Mouse (Mus musculus) midbrain, postnatal 0 days (tissue): Measurements from ENCODE around the gene Ctnna2. TPM values are rescaled to one million over a fixed set of nuclear protein-coding genes. Genes with fewer than 3 reads are reported as not detected.

Experiments
- ATAC-seq: fragments of 200-750 bp; cut with Nextera tagmentation; 2 replicates; pipeline ENCODE4 v1.8.0; 2017; ENCODE audit warnings: moderate number of reproducible peaks, mild to moderate bottlenecking, moderate TSS enrichment, moderate library complexity; ENCODE audit not compliant: low FRiP score
- DNase-seq: peaks from one replicate; pipeline ENCODE4 v3.0.0-alpha.2; 2015; ENCODE audit warnings: low spot score
- H3K27ac ChIP-seq: fragments of 300-500 bp; sonication (generic); 2 replicates; pipeline ENCODE4 v1.5.1; 2014; ENCODE audit warnings: low read depth, mild to moderate bottlenecking, low read length, mixed read lengths
- H3K27me3 ChIP-seq: fragments of 300-500 bp; sonication (generic); 2 replicates; pipeline ENCODE4 v1.6.1; 2014; ENCODE audit warnings: low read length, control low read depth, mixed read lengths; ENCODE audit not compliant: insufficient read depth
- H3K36me3 ChIP-seq: fragments of 300-500 bp; sonication (generic); 2 replicates; pipeline ENCODE4 v1.6.1; 2014; ENCODE audit warnings: low read length, control low read depth, mixed read lengths; ENCODE audit not compliant: insufficient read depth
- H3K4me1 ChIP-seq: fragments of 300-500 bp; sonication (generic); 2 replicates; pipeline ENCODE4 v1.6.1; 2014; ENCODE audit warnings: mild to moderate bottlenecking, control low read depth, antibody characterized with exemption, low read length, mixed read lengths; ENCODE audit not compliant: insufficient read depth
- H3K4me2 ChIP-seq: fragments of 300-500 bp; sonication (generic); 2 replicates; pipeline ENCODE4 v1.6.1; 2014; ENCODE audit warnings: low read depth, mild to moderate bottlenecking, low read length, mixed read lengths; ENCODE audit not compliant: poor library complexity, severe bottlenecking
- H3K4me3 ChIP-seq: fragments of 300-500 bp; sonication (generic); 2 replicates; pipeline ENCODE4 v1.5.1; 2014; ENCODE audit warnings: low read depth, mild to moderate bottlenecking, low read length, moderate library complexity
- H3K9ac ChIP-seq: fragments of 300-500 bp; sonication (generic); replicated peaks from 2 replicates; pipeline ENCODE4 v1.6.1; 2014; ENCODE audit warnings: mild to moderate bottlenecking, low read length, moderate library complexity, mixed read lengths; ENCODE audit not compliant: poor library complexity, severe bottlenecking
- H3K9me3 ChIP-seq: fragments of 300-500 bp; sonication (generic); 2 replicates; pipeline ENCODE4 v1.6.1; 2016; ENCODE audit warnings: low read length, control low read depth
- CTCF ChIP-seq: IDR thresholded peaks from 2 replicates; pipeline ENCODE4 v1.5.1; 2016; ENCODE audit warnings: antibody characterized with exemption, mild to moderate bottlenecking
- WGBS: fragments of 180-500 bp; shearing (Covaris S2); extraction: QIAGEN DNeasy Blood & Tissue Kit; methylation state at CpG from one replicate; pipeline ENCODE4 v1.1.7; 2014; 5-methylcytosine and 5-hydroxymethylcytosine counted together
- polyA plus RNA-seq: library from polyadenylated mRNA; unstranded; fragments of >200 nt; fragmentation: Nextera tagmentation; extraction: Ambion mirVana; gene quantifications from 2 replicates; pipeline ENCODE4 v1.2.1, GENCODE M21; 2015
- total RNA-seq: library from RNA; depleted of rRNA; stranded (reverse); fragments of >200 nt; gene quantifications from 2 replicates; pipeline ENCODE4 v1.2.3, GENCODE M21; 2014

The Ctnna2 gene
- total and polyA plus RNA-seq, 2 experiments from 2014 or later = 108 to 208 TPM

GRCm38 (mm10) chr6:76979247-76979850 is 1000.1 kb downstream of the Ctnna2 start:
- no peaks in the 10 kb centered on the region for H3K36me3 ChIP-seq
- TF ChIP-seq CTCF = no peak
- 78% methylated on average over 5 of the region's 5 CpGs for WGBS
- no peak overlapping the region for H3K4me3 ChIP-seq
- no peaks in the 10 kb centered on the region for H3K9me3 ChIP-seq
- no peak overlapping the region for H3K9ac ChIP-seq
- DNase-seq (peak; percentile 16), ATAC-seq (no peak)
- H3K27ac ChIP-seq = no peak overlapping the region
- H3K27me3 ChIP-seq = no peaks in the 10 kb centered on the region
- H3K4me1 ChIP-seq = no peaks in the 10 kb centered on the region
- no peak overlapping the region for H3K4me2 ChIP-seq

- Histone ChIP-seq H3K9me3 (no peaks in the 10 kb centered on the region), H3K27me3 (no peaks in the 10 kb centered on the region), H3K4me1 (no peaks in the 10 kb centered on the region), H3K27ac (0 out of 2 replicates have a peak overlapping the region, but pooled peaks have one; percentile 18), H3K4me2 (no peak overlapping the region), H3K9ac (no peak overlapping the region), H3K36me3 (no peaks in the 10 kb centered on the region), H3K4me3 (no peak overlapping the region)
- peak; percentile 36; the same call in 1 of the 2 replicates for TF ChIP-seq CTCF
- ATAC-seq (no peak), DNase-seq (peak; percentile 73)
- 7% methylated on average over 3 of the region's 3 CpGs for WGBS
These were observed 1001.7 kb downstream of the Ctnna2 start for GRCm38 (mm10) chr6:76977817-76978216.

- Histone ChIP-seq H3K27me3 (no peaks in the 10 kb centered on the region), H3K9ac (no peak overlapping the region), H3K4me2 (no peak overlapping the region), H3K27ac (no peak overlapping the region), H3K9me3 (no peaks in the 10 kb centered on the region), H3K4me3 (no peak overlapping the region), H3K4me1 (no peaks in the 10 kb centered on the region), H3K36me3 (no peaks in the 10 kb centered on the region)
- TF ChIP-seq CTCF = no peak
- DNase-seq = no peak
- no peak for ATAC-seq
- WGBS = 46% methylated on average over 1 of the region's 1 CpGs
These were observed 1005.2 kb downstream of the Ctnna2 start for GRCm38 (mm10) chr6:76974297-76974696.

- no peak for TF ChIP-seq CTCF
- ATAC-seq (no peak), DNase-seq (no peak)
- Histone ChIP-seq H3K27ac (no peak overlapping the region), H3K36me3 (no peaks in the 10 kb centered on the region), H3K9me3 (no peaks in the 10 kb centered on the region), H3K9ac (no peak overlapping the region), H3K27me3 (no peaks in the 10 kb centered on the region), H3K4me2 (no peak overlapping the region), H3K4me3 (no peak overlapping the region), H3K4me1 (no peaks in the 10 kb centered on the region)
- WGBS = 42% methylated on average over 5 of the region's 5 CpGs
These were observed 1014.5 kb downstream of the Ctnna2 start for GRCm38 (mm10) chr6:76964998-76965432.

GRCm38 (mm10) chr6:76908086-76908485 is 1071.4 kb downstream of the Ctnna2 start:
- TF ChIP-seq CTCF = no peak
- Histone ChIP-seq H3K4me3 (no peak overlapping the region), H3K27ac (no peak overlapping the region), H3K4me1 (no peaks in the 10 kb centered on the region), H3K9me3 (no peaks in the 10 kb centered on the region), H3K9ac (no peak overlapping the region), H3K36me3 (no peaks in the 10 kb centered on the region), H3K4me2 (no peak overlapping the region), H3K27me3 (no peaks in the 10 kb centered on the region)
- 74% methylated on average over 4 of the region's 4 CpGs for WGBS
- DNase-seq (no peak), ATAC-seq (no peak)

- no peak overlapping the region for H3K9ac ChIP-seq
- 84% methylated on average over 1 of the region's 1 CpGs for WGBS
- no peak for DNase-seq
- H3K4me1 ChIP-seq = no peaks in the 10 kb centered on the region
- no peak overlapping the region for H3K4me2 ChIP-seq
- H3K4me3 ChIP-seq = no peak overlapping the region
- no peaks in the 10 kb centered on the region for H3K36me3 ChIP-seq
- no peak overlapping the region for H3K27ac ChIP-seq
- no peak for ATAC-seq
- TF ChIP-seq CTCF = no peak
- no peaks in the 10 kb centered on the region for H3K9me3 ChIP-seq
- no peaks in the 10 kb centered on the region for H3K27me3 ChIP-seq
These were observed 1082.3 kb downstream of the Ctnna2 start for GRCm38 (mm10) chr6:76897156-76897555.
